Mouse (Mus musculus) stomach, postnatal 0 days (tissue): ENCODE measurements at regions not wholly inside any gene's neighbourhood (a gene's known extent, or its start where the extent isn't known, plus 50 kb on each side); places are given as distances from the start of the nearest gene placed in this dataset.

Experiments
- CTCF ChIP-seq: IDR thresholded peaks from 2 replicates; pipeline ENCODE4 v1.5.1; 2016; ENCODE audit warnings: antibody characterized with exemption, low read depth, mild to moderate bottlenecking, moderate library complexity
- EP300 ChIP-seq: optimal IDR thresholded peaks from 2 replicates; pipeline ENCODE3; 2016; ENCODE audit warnings: antibody characterized with exemption

DNA sequence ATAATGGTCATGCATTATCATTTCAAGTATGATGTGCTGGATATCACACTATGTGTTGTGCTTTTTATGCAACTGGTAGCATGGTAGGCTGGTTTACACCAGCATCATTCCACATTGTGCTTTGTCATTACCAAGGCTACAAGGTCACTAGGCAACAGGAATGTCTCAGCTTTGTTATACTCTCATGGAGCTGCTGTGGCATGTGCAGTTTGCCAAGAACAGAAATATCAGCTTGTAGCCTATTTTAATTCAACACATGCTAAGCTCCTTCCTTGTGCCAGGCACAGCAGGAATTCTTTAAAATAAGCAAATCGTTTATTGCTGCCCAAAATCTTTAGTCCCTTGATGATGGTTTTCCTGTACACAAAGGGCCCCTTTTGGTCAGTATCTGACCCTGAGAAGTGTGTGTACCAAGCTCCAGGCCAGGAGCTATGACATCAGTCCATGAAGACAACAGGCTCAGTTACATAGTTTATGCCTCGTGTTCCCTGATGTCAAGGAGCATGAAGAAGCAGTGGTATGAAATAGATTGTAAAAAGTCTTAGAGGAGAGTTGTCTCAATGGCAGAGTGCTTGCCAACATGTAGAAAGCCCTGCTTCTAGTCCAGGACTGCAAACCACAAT is 314.0 kb upstream of the Cdyl start:
- TF ChIP-seq EP300 = no peak
- no peak for TF ChIP-seq CTCF
